ENCODE assay signal across 26 mouse cellular contexts in the genomic region with DNA sequence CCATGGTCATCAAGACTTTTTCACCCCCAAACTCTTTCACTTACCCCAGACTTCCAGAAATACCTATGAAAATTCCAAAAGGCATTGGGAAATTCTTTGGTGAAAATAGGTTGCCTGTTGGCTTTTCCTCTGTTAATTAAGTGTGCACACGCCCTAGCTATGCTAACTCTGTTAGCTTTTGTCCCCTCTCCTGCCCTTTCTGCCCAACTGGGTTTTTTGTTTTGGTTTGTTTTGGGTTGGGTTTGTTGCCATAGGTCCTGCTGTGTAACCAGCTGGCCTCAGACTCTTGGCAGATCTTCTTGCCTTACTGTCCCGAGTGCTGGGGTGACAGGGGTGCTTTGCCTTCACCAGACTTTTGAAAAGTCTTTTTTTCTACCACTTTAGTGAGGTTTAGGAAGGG. TPM values are rescaled to one million over a fixed set of nuclear protein-coding genes. Genes with fewer than 3 reads are reported as not detected.
DNase-seq lines count a peak whose midpoint lies in the region; ATAC-seq and TF ChIP-seq lines count a peak whose summit lies in the region.
"Had no signal": no experiment of that assay in that cellular context is flagged by ENCODE, and none has a peak within 500 bp of the region (broad histone marks: within the 10 kb centered on the region; RNA-seq: fewer than 3 reads in every experiment).

No protein-coding gene starts in this region.

- no peak overlapping the region for H3K9ac ChIP-seq in stomach, postnatal 0 days (ENCODE audit: low read length)
- H3K9ac ChIP-seq: hindbrain, embryonic 13.5 days; limb, embryonic 12.5 days; liver, embryonic 14.5 days had no signal

- no peaks in the 10 kb centered on the region for H3K27me3 ChIP-seq in stomach, postnatal 0 days (ENCODE audit: control insufficient read depth, insufficient read depth, low read length)
- H3K27me3 ChIP-seq: hindbrain, embryonic 13.5 days; limb, embryonic 12.5 days had no signal

- ATAC-seq in stomach, postnatal 0 days (ENCODE audit: low FRiP score, low TSS enrichment) = no peak
- ATAC-seq: activated CD4-positive, CD25-positive, alpha-beta regulatory T cell, adult 4 months had no signal

- DNase-seq in retina, postnatal 1 day = peak; percentile 23
- no peak for DNase-seq in retina, embryonic 14.5 days (ENCODE audit: low spot score)
- DNase-seq in brain, adult 2 months (ENCODE audit: low read depth, low spot score) = peak; percentile 92
- DNase-seq in cerebellum, adult 9-11 months = peak; percentile 89
- peak; percentile 47 for DNase-seq in stomach, postnatal 0 days (ENCODE audit: low spot score)
- DNase-seq in gastrocnemius, postnatal 14 days = no peak
- DNase-seq in thymus, adult 18-20 months = no peak
- DNase-seq in liver = no peak
- DNase-seq: adrenal gland, postnatal 36 days; embryo, embryonic 11 days; heart, adult 2 months; kidney, adult 11 months; kidney, postnatal 10 days; right cerebral cortex, postnatal 25 days; thymus, postnatal 25 days had no signal

- no peaks in the 10 kb centered on the region for H3K9me3 ChIP-seq in stomach, postnatal 0 days (ENCODE audit: control insufficient read depth, low read length)
- H3K9me3 ChIP-seq: hindbrain, embryonic 13.5 days; limb, embryonic 12.5 days had no signal

- no peak for TF ChIP-seq EP300 in stomach, postnatal 0 days (optimal IDR thresholded peaks at IDR 0.05)

- no peak overlapping the region for H3K4me3 ChIP-seq in stomach, postnatal 0 days (ENCODE audit: low read depth, low read length)
- H3K4me3 ChIP-seq: heart, adult 2 months; hindbrain, embryonic 13.5 days; left cerebral cortex, adult 2 months; limb, embryonic 12.5 days had no signal

- no peaks in the 10 kb centered on the region for H3K36me3 ChIP-seq in stomach, postnatal 0 days (ENCODE audit: control insufficient read depth, insufficient read depth, low read length)
- H3K36me3 ChIP-seq: hindbrain, embryonic 13.5 days; limb, embryonic 12.5 days had no signal

- peaks cover 2% of the 10 kb centered on the region; the same call in 1 of the 2 replicates for H3K4me1 ChIP-seq in stomach, postnatal 0 days (replicated peaks; ENCODE audit: control insufficient read depth, insufficient read depth)
- H3K4me1 ChIP-seq: hindbrain, embryonic 13.5 days had no signal

- H3K27ac ChIP-seq in stomach, postnatal 0 days (replicated peaks) = no peak overlapping the region
- H3K27ac ChIP-seq: heart, adult 2 months; hindbrain, embryonic 13.5 days; left cerebral cortex, adult 2 months; limb, embryonic 12.5 days; liver, embryonic 14.5 days had no signal

- intact Hi-C loops in gastrocnemius, postnatal 14 days (cut with DNase I; ENCODE audit: low total_unique reads) = no loop called here

- WGBS in stomach, postnatal 0 days = 21% methylated on average over 2 of the region's 2 CpGs

- no peak for TF ChIP-seq CTCF in stomach, postnatal 0 days (IDR thresholded peaks at IDR 0.05; ENCODE audit: low read depth)

- no peak overlapping the region for H3K4me2 ChIP-seq in stomach, postnatal 0 days (replicated peaks; ENCODE audit: low read depth)
- H3K4me2 ChIP-seq: hindbrain, embryonic 13.5 days; limb, embryonic 12.5 days had no signal

RNA-seq across cellular contexts. Expression of gene Ddx6, which starts 13.7 kb away (rescaled TPM):
- 7.9 and 10.4 TPM in 2 replicates for polyA plus RNA-seq in stomach, postnatal 0 days (2015; fragmentation: Nextera tagmentation; extraction: Ambion mirVana)
- total RNA-seq in gastrocnemius, postnatal 14 days (2021) = 10 to 100 TPM; 61.8 to 62.2 TPM

RNA-seq across cellular contexts. Expression of gene Cxcr5, which starts 29.3 kb away (rescaled TPM):
- 0.13 and 0.21 TPM in 2 replicates for polyA plus RNA-seq in stomach, postnatal 0 days (2015; fragmentation: Nextera tagmentation; extraction: Ambion mirVana)
- not detected for total RNA-seq in gastrocnemius, postnatal 14 days (2021)
- total RNA-seq: adrenal gland, postnatal 36 days; gastrocnemius, adult 8-10 months; layer of hippocampus, adult 8-10 months; left cerebral cortex, adult 2 months; megakaryocyte progenitor cell, adult 5-6 weeks; MEL; midbrain, postnatal 0 days had no signal
- polyA plus RNA-seq: heart, postnatal 0 days; limb, embryonic 12.5 days; midbrain, postnatal 0 days had no signal

Comparison
In these comparisons a context has a peak if more than half of its experiments do, and no peak if none do; other contexts are left out.
1. DNase-seq: peak in retina, postnatal 1 day (single experiment), brain, adult 2 months (single experiment), cerebellum, adult 9-11 months (single experiment) and stomach, postnatal 0 days (single experiment); none in retina, embryonic 14.5 days (single experiment), gastrocnemius, postnatal 14 days (single experiment), thymus, adult 18-20 months (0 of 2) and liver (single experiment).